In genomic region chr8:114684046-114684702, GRCm38 (mm10) we compare ENCODE assay signal across 10 mouse cellular contexts.
DNase-seq lines count a peak whose midpoint lies in the region; ATAC-seq and TF ChIP-seq lines count a peak whose summit lies in the region.
"Had no signal": no experiment of that assay in that cellular context is flagged by ENCODE, and none has a peak within 500 bp of the region (broad histone marks: within the 10 kb centered on the region; RNA-seq: fewer than 3 reads in every experiment).

No protein-coding gene starts in this region.

- intact Hi-C loops in heart, adult 2 months (cut with DNase I): no loop called here

- DNase-seq in heart, adult 11 months: peak; percentile 96
- DNase-seq in heart, adult 2 months: no peak
- DNase-seq in testis, postnatal 14 days (ENCODE audit: low spot score): peak; percentile 20
- no peak for DNase-seq in testis, postnatal 10 days (ENCODE audit: low spot score)
- DNase-seq in forebrain, postnatal 0 days: no peak
- DNase-seq in kidney, postnatal 14 days: no peak
- DNase-seq in forebrain, embryonic 14.5 days (ENCODE audit: low spot score): no peak
- DNase-seq: kidney, adult 18-20 months had no signal

- H3K9ac ChIP-seq in heart, adult 2 months (ENCODE audit: low read depth, low read length): no peak overlapping the region
- no peak overlapping the region for H3K9ac ChIP-seq in lung, embryonic 15.5 days
- H3K9ac ChIP-seq in forebrain, postnatal 0 days: no peak overlapping the region
- H3K9ac ChIP-seq in forebrain, embryonic 14.5 days (ENCODE audit: low read length): no peak overlapping the region

- H3K4me2 ChIP-seq in lung, embryonic 15.5 days: no peak overlapping the region
- no peak overlapping the region for H3K4me2 ChIP-seq in forebrain, postnatal 0 days (ENCODE audit: low read depth)
- H3K4me2 ChIP-seq in forebrain, embryonic 14.5 days (ENCODE audit: low read length): no peak overlapping the region

- peak; percentile 89 for ATAC-seq in lung, embryonic 15.5 days (ENCODE audit: borderline replicate concordance, extremely low read depth, low FRiP score, low TSS enrichment)
- ATAC-seq in forebrain, postnatal 0 days: no peak
- ATAC-seq in forebrain, embryonic 14.5 days: no peak
- ATAC-seq: CD4-positive, CD25-positive, alpha-beta regulatory T cell, adult 4 months had no signal

- TF ChIP-seq CTCF in heart, adult 2 months (IDR thresholded peaks at IDR 0.05): no peak
- TF ChIP-seq CTCF in forebrain, postnatal 0 days (IDR thresholded peaks at IDR 0.05; ENCODE audit: low read depth): no peak

- no peak for TF ChIP-seq EP300 in heart, adult 2 months (IDR thresholded peaks at IDR 0.05; ENCODE audit: insufficient read depth, low read depth, low read length)

- TF ChIP-seq POLR2A in heart, adult 2 months (IDR thresholded peaks at IDR 0.05; ENCODE audit: insufficient read depth, low read depth, low read length): no peak

- no peak overlapping the region for H3K4me3 ChIP-seq in heart, adult 2 months
- no peak overlapping the region for H3K4me3 ChIP-seq in lung, embryonic 15.5 days
- H3K4me3 ChIP-seq in forebrain, postnatal 0 days (ENCODE audit: low read depth, low read length): no peak overlapping the region
- H3K4me3 ChIP-seq in forebrain, embryonic 14.5 days (ENCODE audit: low read depth, low read length): no peak overlapping the region

- H3K27me3 ChIP-seq in heart, adult 2 months (ENCODE audit: control insufficient read depth, insufficient read depth, low read length): no peaks in the 10 kb centered on the region
- H3K27me3 ChIP-seq in lung, embryonic 15.5 days: no peaks in the 10 kb centered on the region
- H3K27me3 ChIP-seq in forebrain, postnatal 0 days (ENCODE audit: insufficient read depth, low read length): peaks cover 2% of the 10 kb centered on the region
- H3K27me3 ChIP-seq in forebrain, embryonic 14.5 days (replicated peaks; ENCODE audit: control insufficient read depth, insufficient read depth, low read length): no peaks in the 10 kb centered on the region

- 75% methylated on average over 11 of the region's 11 CpGs for WGBS in heart, adult 2 months
- 38% methylated on average over 11 of the region's 11 CpGs for WGBS in lung, embryonic 15.5 days
- 73% methylated on average over 11 of the region's 11 CpGs for WGBS in forebrain, postnatal 0 days
- WGBS in forebrain, embryonic 14.5 days: 88% methylated on average over 11 of the region's 11 CpGs

- no peak overlapping the region for H3K27ac ChIP-seq in heart, adult 2 months
- H3K27ac ChIP-seq in lung, embryonic 15.5 days: peak overlapping the region; percentile 91
- no peak overlapping the region for H3K27ac ChIP-seq in forebrain, postnatal 0 days (ENCODE audit: low read depth, low read length)
- H3K27ac ChIP-seq in forebrain, embryonic 14.5 days (ENCODE audit: low read depth, low read length): no peak overlapping the region

- no peaks in the 10 kb centered on the region for H3K36me3 ChIP-seq in heart, adult 2 months (ENCODE audit: control insufficient read depth, insufficient read depth, low read length)
- no peaks in the 10 kb centered on the region for H3K36me3 ChIP-seq in lung, embryonic 15.5 days
- H3K36me3 ChIP-seq in forebrain, postnatal 0 days (ENCODE audit: insufficient read depth): no peaks in the 10 kb centered on the region
- no peaks in the 10 kb centered on the region for H3K36me3 ChIP-seq in forebrain, embryonic 14.5 days (ENCODE audit: control insufficient read depth, insufficient read depth, low read length)

- H3K9me3 ChIP-seq in lung, embryonic 15.5 days: no peaks in the 10 kb centered on the region
- H3K9me3 ChIP-seq in forebrain, postnatal 0 days (ENCODE audit: low read length): no peaks in the 10 kb centered on the region
- H3K9me3 ChIP-seq in forebrain, embryonic 14.5 days (replicated peaks; ENCODE audit: control insufficient read depth, low read length): no peaks in the 10 kb centered on the region

- H3K79me2 ChIP-seq in heart, adult 2 months (replicated peaks; ENCODE audit: control insufficient read depth, insufficient read depth, low read length): no peaks in the 10 kb centered on the region

- H3K4me1 ChIP-seq in heart, adult 2 months (ENCODE audit: control insufficient read depth, insufficient read depth, low read length): no peaks in the 10 kb centered on the region
- H3K4me1 ChIP-seq in lung, embryonic 15.5 days: peaks cover 40% of the 10 kb centered on the region
- no peaks in the 10 kb centered on the region for H3K4me1 ChIP-seq in forebrain, postnatal 0 days (ENCODE audit: insufficient read depth)
- H3K4me1 ChIP-seq in forebrain, embryonic 14.5 days (ENCODE audit: control insufficient read depth, insufficient read depth, low read length): no peaks in the 10 kb centered on the region

Comparison
In these comparisons a context has a peak if more than half of its experiments do, and no peak if none do; other contexts are left out.
1. DNase-seq: peak in heart, adult 11 months (single experiment) and testis, postnatal 14 days (single experiment); none in heart, adult 2 months (0 of 2), testis, postnatal 10 days (single experiment), forebrain, postnatal 0 days (single experiment), kidney, postnatal 14 days (single experiment) and forebrain, embryonic 14.5 days (single experiment).